Mouse (Mus musculus): Measurements from ENCODE around the gene Ezr. TPM values are rescaled to one million over a fixed set of nuclear protein-coding genes. Genes with fewer than 3 reads are reported as not detected.

Gene Ezr
- total RNA-seq, 2 experiments from 2014 or later: 44.2 to 99.7 TPM

DNA sequence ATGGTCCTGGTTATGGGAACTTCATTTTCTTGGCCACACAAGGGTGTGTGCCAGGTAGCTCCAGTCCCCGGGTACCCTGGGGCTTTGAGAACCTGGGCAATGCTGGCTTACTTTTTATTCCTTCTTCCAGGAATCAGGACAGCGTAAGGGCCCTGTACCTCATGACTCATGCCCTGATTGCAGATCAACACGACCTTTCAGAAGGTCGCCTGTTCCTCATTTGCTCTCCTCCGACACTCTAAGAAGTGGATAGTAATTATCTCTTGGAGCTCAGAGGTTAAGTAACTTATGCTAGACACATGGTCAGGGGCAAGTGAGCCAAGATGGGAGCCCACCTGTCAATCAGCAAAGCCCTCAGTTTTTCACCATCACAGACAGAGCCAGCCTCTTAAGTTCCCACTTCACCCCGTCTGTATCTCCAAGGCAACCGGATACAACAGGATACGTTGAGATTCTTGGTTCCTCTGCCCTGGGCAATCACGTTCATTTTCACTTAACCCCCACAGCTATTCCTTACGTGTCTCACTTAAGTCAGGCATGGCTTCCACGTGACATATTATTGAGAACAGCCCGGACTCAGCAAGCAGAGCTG, 11.7 kb upstream of the Ezr start:
- ATAC-seq (replicated peaks; ENCODE audit: poor library complexity, severe bottlenecking): peak; percentile 88

GRCm38 (mm10) chr17:6789581-6790118, 7.1 kb upstream of the Ezr start:
- ATAC-seq (replicated peaks; ENCODE audit: poor library complexity, severe bottlenecking): no peak

DNA sequence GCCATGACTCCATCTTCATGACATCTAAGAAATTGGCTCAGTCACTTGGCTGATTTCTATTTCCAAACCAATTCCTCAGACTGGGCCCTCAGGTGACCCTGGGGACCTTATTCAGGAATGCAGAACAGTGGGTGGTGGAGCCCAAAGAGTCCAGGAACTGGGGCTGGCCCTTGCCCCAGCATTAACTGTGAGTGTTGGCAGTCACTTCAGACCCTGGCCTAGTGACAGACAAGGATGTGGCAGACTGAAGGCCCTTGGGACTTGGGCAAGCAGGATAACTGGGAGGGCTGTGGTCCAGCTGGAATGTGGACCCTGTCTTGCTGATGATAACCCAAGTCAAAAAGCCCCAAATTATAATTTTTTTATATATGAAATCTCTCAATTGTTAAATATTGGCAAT, 6.5 kb upstream of the Ezr start:
- ATAC-seq (replicated peaks; ENCODE audit: poor library complexity, severe bottlenecking): no peak

DNA sequence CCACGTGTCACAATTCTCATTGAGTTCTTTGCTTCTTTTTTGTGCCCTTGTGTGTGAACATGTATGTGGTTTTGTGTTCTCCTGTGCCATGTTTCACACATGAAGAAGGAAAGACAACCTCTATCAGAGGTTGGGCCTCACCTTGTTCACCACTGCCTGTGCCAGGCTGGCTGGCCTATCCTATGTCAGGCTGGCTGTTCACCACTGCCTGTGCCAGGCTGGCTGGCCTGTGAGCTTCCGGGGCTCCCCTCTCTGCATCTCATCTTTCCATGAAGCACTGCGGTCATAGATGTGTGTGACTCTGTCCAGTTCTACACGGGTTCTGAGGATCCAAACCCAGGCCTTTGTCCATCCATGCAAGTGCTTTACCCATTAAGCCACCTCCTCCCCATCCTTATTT, 4.7 kb upstream of the Ezr start:
- ATAC-seq (replicated peaks; ENCODE audit: poor library complexity, severe bottlenecking): no peak

DNA sequence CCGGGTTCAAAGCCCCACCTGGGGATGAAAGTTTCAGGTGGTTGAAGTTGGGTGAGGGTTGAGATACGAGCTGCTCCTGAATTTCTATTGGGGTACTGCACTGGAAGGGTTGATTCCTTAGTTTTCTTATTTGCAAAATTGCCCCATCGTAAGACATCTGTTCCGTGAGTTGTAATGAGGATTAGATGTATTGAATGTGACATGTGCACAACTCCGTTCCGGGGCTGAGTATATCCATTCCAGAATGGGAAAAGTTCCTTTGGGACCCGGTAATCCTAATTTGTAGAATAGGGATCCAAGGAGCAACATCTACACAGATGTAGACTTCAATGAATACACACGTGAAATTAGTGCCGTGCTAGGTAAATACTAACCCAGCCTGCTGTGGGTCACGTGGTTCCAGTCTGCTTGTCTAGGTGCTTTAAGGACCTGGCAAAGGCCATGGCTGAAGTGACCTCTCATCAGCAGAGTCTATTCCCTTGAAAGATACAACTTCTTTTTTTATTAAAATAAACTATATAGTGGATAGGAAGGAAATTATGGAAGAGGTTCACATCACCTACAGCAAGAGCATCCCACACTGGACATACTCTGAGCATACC, 1.3 kb upstream of the Ezr start:
- no peak for ATAC-seq (replicated peaks; ENCODE audit: poor library complexity, severe bottlenecking)

GRCm38 (mm10) chr17:6783006-6783661, 550 bp upstream of the Ezr start:
- peak; percentile 30 for ATAC-seq (replicated peaks; ENCODE audit: poor library complexity, severe bottlenecking)

DNA sequence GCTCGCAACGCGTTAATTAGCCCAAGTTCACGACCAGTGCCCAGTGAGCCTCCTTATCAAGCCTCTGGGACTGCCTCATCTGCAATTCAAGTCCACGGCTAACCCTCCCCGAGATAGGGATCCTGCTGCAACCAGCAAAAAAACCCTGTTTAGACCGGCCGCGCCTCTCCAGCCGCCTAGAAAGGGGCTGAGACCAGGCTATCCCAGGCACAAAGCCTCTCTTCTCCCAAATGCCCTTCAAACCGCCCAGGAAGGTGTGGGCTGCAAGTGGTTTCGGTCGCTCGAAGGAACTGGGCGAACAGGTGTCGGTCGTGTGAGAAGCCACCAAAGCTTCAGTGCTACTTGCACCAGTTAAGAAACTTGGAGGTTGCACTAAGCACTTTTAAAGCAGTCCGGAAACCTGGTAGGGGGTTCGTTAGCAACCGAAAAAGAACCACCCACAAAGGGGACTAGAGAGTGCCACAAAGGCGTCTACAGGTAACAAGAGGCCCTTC, 504 bp downstream of the Ezr start:
- ATAC-seq (replicated peaks; ENCODE audit: poor library complexity, severe bottlenecking): peak; percentile 1; the same call in 1 of the 2 replicates

DNA sequence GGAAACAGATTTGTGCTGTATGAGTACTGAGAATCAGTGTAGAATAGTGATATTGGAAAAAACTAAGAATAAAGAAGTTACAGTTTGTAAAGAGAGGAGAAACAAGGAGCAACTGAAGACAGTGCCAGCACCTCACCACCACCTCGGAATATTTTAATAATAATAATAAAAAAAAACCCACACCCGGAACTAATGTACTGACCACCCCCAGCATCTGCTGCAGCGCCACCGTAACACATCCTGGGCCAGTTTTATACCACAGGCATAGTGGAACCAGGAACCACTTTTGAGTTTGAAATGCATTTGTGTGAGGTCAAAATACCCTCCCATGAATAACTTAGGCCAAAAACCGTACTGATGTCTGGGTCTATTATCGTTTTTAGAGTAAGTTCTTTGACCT, 1.3 kb downstream of the Ezr start:
- no peak for ATAC-seq (replicated peaks; ENCODE audit: poor library complexity, severe bottlenecking)

DNA sequence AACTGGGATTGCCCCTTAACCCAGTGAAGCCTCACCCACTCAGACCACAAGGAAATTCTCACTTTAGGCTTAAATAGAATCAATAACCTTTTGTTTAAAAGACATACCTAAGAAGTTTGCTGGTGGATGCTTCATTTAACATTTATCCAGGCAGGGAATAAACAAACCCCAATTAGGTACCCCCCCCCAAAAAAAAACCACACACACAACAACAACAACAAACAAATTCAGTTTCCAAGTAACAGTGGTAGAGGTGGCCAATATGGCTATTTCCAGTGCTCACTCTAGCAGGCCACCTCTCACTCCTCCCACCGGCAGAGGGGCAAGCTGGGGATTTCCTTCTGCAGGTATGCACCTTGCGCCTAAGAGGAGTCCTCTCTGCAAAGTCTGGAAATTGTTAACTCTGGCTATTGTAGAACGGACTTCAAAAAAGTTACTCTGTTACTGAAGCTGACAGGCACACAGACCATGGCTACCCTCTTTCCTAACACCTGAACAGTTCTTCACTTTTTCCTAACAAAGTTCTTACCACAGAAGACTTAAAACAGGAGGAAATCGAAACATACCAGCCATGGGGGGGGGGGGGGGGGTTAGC, 2.0 kb downstream of the Ezr start:
- ATAC-seq (replicated peaks; ENCODE audit: poor library complexity, severe bottlenecking): no peak

DNA sequence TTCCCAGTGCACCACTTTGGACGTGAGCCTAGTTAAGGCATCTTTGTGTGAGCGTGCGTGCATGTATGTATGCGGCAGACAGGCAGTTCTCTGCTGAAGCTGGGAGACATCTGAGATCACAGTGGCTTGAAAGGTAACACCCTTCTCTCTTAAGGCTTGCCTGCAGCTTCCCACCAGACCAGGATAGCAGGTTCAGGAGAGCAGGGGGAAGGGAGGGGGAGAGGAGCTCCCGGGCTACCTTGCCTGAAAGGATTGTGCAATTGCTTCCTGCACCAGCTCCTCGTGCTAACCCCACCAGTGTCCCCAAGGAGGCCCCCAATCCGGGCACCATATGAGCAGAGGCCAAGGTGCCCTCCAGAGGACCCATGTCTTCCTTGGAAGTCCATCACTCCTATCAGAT, 3.0 kb downstream of the Ezr start:
- ATAC-seq (replicated peaks; ENCODE audit: poor library complexity, severe bottlenecking): no peak

DNA sequence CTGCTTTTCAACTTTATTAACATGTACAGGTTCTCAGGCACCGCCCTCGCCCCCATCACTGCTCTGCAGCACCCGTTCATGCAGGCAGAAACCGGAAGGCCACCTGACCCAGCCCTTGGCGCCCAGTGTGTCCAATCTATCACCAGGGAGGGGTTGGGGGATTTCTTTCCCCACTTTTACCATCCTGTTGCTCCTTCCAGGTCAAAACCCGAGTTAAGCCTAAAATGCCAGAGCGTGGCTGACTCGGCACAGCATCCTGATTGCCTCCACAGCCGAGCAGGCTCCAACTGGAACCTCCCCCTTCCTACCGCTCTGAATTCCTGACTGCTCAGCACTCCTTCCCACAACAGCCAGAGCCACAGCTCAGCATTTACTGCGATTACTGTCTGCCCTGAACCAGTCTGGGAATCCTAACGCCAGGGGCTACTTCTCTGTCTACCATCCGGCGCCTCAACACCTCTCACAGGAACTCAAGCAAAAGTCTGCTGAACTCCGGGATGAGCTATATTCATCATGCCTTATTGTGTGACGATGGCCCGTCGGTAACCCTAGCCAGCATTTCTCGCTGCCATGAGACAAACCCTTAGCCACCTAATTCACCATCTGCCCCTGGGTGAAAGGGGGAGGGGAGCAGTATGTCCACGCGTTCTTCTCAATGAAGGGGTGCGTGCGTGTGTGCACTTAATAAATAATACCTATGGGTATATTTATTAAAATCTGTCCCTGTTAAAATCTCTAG, 3.6 kb downstream of the Ezr start:
- peak; percentile 11; the same call in 1 of the 2 replicates for ATAC-seq (replicated peaks; ENCODE audit: poor library complexity, severe bottlenecking)

- ATAC-seq (replicated peaks; ENCODE audit: poor library complexity, severe bottlenecking): peak; percentile 51
Measured at GRCm38 (mm10) chr17:6778332-6778683, 4.3 kb downstream of the Ezr start.

GRCm38 (mm10) chr17:6777629-6778331, 4.8 kb downstream of the Ezr start:
- ATAC-seq (replicated peaks; ENCODE audit: poor library complexity, severe bottlenecking): no peak

GRCm38 (mm10) chr17:6777061-6777460, 5.5 kb downstream of the Ezr start:
- no peak for ATAC-seq (replicated peaks; ENCODE audit: poor library complexity, severe bottlenecking)

DNA sequence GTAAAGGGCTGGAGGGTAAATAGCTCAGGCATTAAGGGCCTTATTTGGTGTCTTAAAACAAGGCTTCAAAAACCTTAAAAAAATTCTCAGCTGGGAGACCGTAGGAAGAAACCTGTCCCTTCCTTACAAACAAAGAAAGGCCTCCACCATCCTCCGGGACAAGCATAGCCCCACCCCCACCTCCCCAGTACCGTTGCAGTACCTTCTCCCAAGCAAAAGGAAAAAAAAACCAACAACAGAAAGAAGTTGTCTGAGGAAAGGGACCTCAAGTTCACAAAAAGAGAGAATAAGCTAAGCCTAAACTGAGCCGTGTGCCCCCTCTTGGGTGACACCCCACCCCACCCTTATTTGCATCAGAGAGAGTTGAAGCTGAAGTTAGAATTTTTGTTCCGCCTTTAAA, 6.0 kb downstream of the Ezr start:
- ATAC-seq (replicated peaks; ENCODE audit: poor library complexity, severe bottlenecking): no peak

- ATAC-seq (replicated peaks; ENCODE audit: poor library complexity, severe bottlenecking): no peak
Measured at GRCm38 (mm10) chr17:6776123-6776522, 6.5 kb downstream of the Ezr start.

GRCm38 (mm10) chr17:6775671-6776070, 6.9 kb downstream of the Ezr start:
- no peak for ATAC-seq (replicated peaks; ENCODE audit: poor library complexity, severe bottlenecking)

- ATAC-seq (replicated peaks; ENCODE audit: poor library complexity, severe bottlenecking): no peak
Measured at GRCm38 (mm10) chr17:6775221-6775620, 7.4 kb downstream of the Ezr start.

GRCm38 (mm10) chr17:6773249-6773966, 9.2 kb downstream of the Ezr start:
- ATAC-seq (replicated peaks; ENCODE audit: poor library complexity, severe bottlenecking): no peak

DNA sequence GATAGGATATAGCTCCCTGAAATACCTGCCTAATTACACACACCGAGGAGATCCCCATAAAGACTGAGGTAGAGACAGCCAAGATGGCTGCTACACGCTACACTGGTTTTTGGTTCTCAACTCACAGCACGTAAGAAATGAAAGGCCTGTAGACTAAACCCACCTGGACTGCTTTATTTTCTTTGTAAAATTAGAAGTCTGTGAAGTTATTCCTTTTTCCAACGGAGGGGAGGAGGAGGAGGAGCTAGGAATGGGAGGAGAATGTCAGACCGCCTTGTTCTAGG, 10.2 kb downstream of the Ezr start:
- ATAC-seq (replicated peaks; ENCODE audit: poor library complexity, severe bottlenecking): no peak

Measured in granulocyte monocyte progenitor cell, adult 5-6 weeks (primary cell).